Mouse (Mus musculus) CD4-positive, CD25-positive, alpha-beta regulatory T cell, adult 9 weeks (primary cell): ENCODE data around the gene Parg. TPM values are rescaled to one million over a fixed set of nuclear protein-coding genes. Genes with fewer than 3 reads are reported as not detected.

Experiments
- polyA plus RNA-seq: library from polyadenylated mRNA; unstranded; fragments of 100-300 nt; shearing (Covaris generic); gene quantifications from one replicate; pipeline ENCODE4 v1.2.1, GENCODE M21; 2017

The Parg gene
- polyA plus RNA-seq: 24.3 TPM

GRCm38 (mm10) chr14:32201791-32202451, at the start of gene Parg, which contains the start of gene Timm23:
Parg (plus strand) TSS chr14:32201949.
Timm23 (minus strand) TSS chr14:32201898.

GRCm38 (mm10) chr14:32159690-32160246, 42.0 kb upstream of the Parg start, which contains the start of gene Ncoa4:
Ncoa4 (plus strand) TSS chr14:32159865.

GRCm38 (mm10) chr14:32321732-32322685, 120.3 kb downstream of the Parg start, which contains the start of gene Ogdhl:
Ogdhl (plus strand) TSS chr14:32322019.

Other genes starting within 250 kb of the Parg start
- gene Galnt15, start 173.0 kb upstream of the Parg start, polyA plus RNA-seq: not detected
- 24.8 TPM for gene Oxnad1, start 116.6 kb upstream of the Parg start, polyA plus RNA-seq
- gene Dph3, start 116.2 kb upstream of the Parg start, polyA plus RNA-seq: 92.7 TPM
- gene Msmb, start 59.9 kb upstream of the Parg start, polyA plus RNA-seq: not detected
- 102 TPM for gene Ncoa4, start 42.1 kb upstream of the Parg start, polyA plus RNA-seq
- 154 TPM for gene Timm23, start 51 bp upstream of the Parg start, polyA plus RNA-seq
- gene Ogdhl, start 120.1 kb downstream of the Parg start, polyA plus RNA-seq: 0.26 TPM
- not detected for gene 1700024G13Rik, start 186.4 kb downstream of the Parg start, polyA plus RNA-seq